Mouse (Mus musculus) neutrophil, adult 59 days (primary cell): ENCODE data around the gene Erc1. TPM values are rescaled to one million over a fixed set of nuclear protein-coding genes. Genes with fewer than 3 reads are reported as not detected.

Experiments used
- total RNA-seq, 2 experiments: library from RNA; stranded (reverse); gene quantifications; 1 replicate in 1 of 2; 2 replicates in 1 of 2; pipeline ENCODE4 v1.2.4; 2023

Erc1 gene
- 1 to 10 TPM; 7.6 TPM for total RNA-seq

GRCm38 (mm10) chr6:119848034-119848695 is at the start of gene Erc1:
Erc1 (minus strand) TSS chr6:119848167.

GRCm38 (mm10) chr6:119543803-119544517 is 304.0 kb downstream of the Erc1 start, which contains the start of gene Wnt5b:
Wnt5b (minus strand) TSS chr6:119544347.

Other genes starting within 250 kb of the Erc1 start
- 10 to 100 TPM; 21.4 to 21.5 TPM for gene Rad52, start 54.5 kb upstream of the Erc1 start, total RNA-seq
- gene Wnk1, start 190.5 kb upstream of the Erc1 start, total RNA-seq = 100 to 1,000 TPM; 224 to 249 TPM
- gene Ninj2, start 245.2 kb upstream of the Erc1 start, total RNA-seq = not detected